Mouse (Mus musculus) limb, embryonic 10.5 days (tissue): ENCODE measurements around the gene Plagl1. TPM values are rescaled to one million over a fixed set of nuclear protein-coding genes. Genes with fewer than 3 reads are reported as not detected.
A peak's percentile ranks its signal among the peaks of the same experiment; 100 is the strongest.

Experiments
- DNase-seq: peaks from one replicate; pipeline ENCODE4 v3.0.0-alpha.2; 2017; ENCODE audit warnings: low spot score
- H3K27ac ChIP-seq: fragments of 300-500 bp; sonication (generic); 2 replicates; pipeline ENCODE4 v1.5.1; 2016; ENCODE audit warnings: mild to moderate bottlenecking
- H3K27me3 ChIP-seq: fragments of 300-500 bp; sonication (generic); 2 replicates; pipeline ENCODE4 v1.6.1; 2016; ENCODE audit warnings: low read depth, mild to moderate bottlenecking; ENCODE audit not compliant: poor library complexity, severe bottlenecking
- H3K36me3 ChIP-seq: fragments of 300-500 bp; sonication (generic); 2 replicates; pipeline ENCODE4 v1.6.1; 2016; ENCODE audit warnings: mild to moderate bottlenecking, moderate library complexity
- H3K4me1 ChIP-seq: fragments of 300-500 bp; sonication (generic); 2 replicates; pipeline ENCODE4 v1.6.1; 2016
- H3K4me3 ChIP-seq: fragments of 300-500 bp; sonication (generic); 2 replicates; pipeline ENCODE4 v1.5.1; 2016; ENCODE audit warnings: mild to moderate bottlenecking, moderate library complexity
- H3K9me3 ChIP-seq: fragments of 300-500 bp; sonication (generic); replicated peaks from 2 replicates; pipeline ENCODE4 v1.6.1; 2016; ENCODE audit warnings: mild to moderate bottlenecking
- WGBS: fragments of 180-500 bp; shearing (Covaris S2); methylation state at CpG from one replicate; pipeline ENCODE4 v1.1.7; 2016; 5-methylcytosine and 5-hydroxymethylcytosine counted together
- polyA plus RNA-seq: library from polyadenylated mRNA; unstranded; fragments of >200 nt; fragmentation: Nextera tagmentation; extraction: Ambion mirVana; gene quantifications from 2 replicates; pipeline ENCODE4 v1.2.1, GENCODE M21; 2016

The Plagl1 gene
- polyA plus RNA-seq, 1 experiment from 2014 or later = 42.6 TPM

- Histone ChIP-seq H3K27me3 (no peaks in the 10 kb centered on the region), H3K36me3 (no peaks in the 10 kb centered on the region), H3K4me1 (no peaks in the 10 kb centered on the region), H3K27ac (no peak overlapping the region), H3K9me3 (no peaks in the 10 kb centered on the region), H3K4me3 (no peak overlapping the region)
- 58% methylated on average over 4 of the region's 4 CpGs for WGBS
- DNase-seq = no peak
These were observed 12.5 kb upstream of the Plagl1 start for GRCm38 (mm10) chr10:13047816-13048215.

- WGBS = 80% methylated on average over 6 of the region's 6 CpGs
- no peaks in the 10 kb centered on the region for H3K36me3 ChIP-seq
- peaks cover 10% of the 10 kb centered on the region for H3K4me1 ChIP-seq
- H3K9me3 ChIP-seq = no peaks in the 10 kb centered on the region
- no peak overlapping the region for H3K4me3 ChIP-seq
- DNase-seq = no peak
- no peak overlapping the region for H3K27ac ChIP-seq
- H3K27me3 ChIP-seq = peaks cover 33% of the 10 kb centered on the region
These were observed 3.4 kb upstream of the Plagl1 start for GRCm38 (mm10) chr10:13056863-13057381.

DNA sequence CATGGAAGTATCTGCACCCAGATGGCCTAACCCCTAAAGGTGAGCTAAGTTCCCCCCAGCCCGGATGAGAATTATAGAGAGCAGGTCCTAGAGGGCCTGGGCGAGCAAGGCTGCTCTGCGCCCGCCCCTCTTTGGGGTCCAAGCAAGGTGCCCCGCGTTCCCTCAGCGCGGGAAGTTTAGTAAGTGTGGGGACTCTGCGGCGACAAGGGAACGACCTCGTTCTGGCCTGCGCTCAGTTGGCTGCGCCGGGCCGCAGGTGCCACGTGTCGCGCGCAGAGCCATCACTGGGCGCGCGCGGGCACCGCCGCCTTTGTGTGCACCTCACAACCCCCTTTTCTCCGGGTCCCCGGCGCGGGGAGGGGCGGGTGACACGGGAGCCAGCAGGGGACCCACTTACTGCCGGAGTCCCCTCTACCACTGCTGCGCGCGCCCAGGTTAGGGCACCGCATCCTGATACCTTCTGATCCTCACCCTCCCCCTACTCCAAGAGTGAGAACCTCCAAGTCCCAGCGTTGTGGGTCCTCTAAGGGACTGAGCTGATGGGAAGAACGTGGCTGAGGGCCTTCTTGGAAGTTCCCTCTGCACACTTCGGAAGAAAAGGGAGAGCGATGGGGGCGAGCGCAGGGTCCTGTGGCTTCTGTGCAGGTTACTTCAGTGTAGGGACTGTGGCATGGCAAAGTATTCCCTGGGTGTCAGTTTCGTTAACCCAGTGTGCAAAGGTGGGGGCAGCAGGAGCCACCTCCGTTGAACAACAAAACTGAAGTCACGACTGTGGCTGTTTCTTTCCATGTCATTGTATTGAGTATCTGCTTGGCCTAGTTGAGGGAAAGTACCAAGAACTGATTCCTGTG, 742 bp downstream of the Plagl1 start:
- H3K9me3 ChIP-seq = no peaks in the 10 kb centered on the region
- 5% methylated on average over 46 of the region's 46 CpGs for WGBS
- H3K4me1 ChIP-seq = peaks cover 14% of the 10 kb centered on the region
- H3K27ac ChIP-seq = peak overlapping the region; percentile 79
- H3K27me3 ChIP-seq = peaks cover 52% of the 10 kb centered on the region
- peak overlapping the region; percentile 58 for H3K4me3 ChIP-seq
- DNase-seq = peak; percentile 56
- H3K36me3 ChIP-seq = no peaks in the 10 kb centered on the region

- no peaks in the 10 kb centered on the region for H3K36me3 ChIP-seq
- H3K4me1 ChIP-seq = peaks cover 14% of the 10 kb centered on the region
- 57% methylated on average over 8 of the region's 8 CpGs for WGBS
- H3K9me3 ChIP-seq = no peaks in the 10 kb centered on the region
- peaks cover 52% of the 10 kb centered on the region for H3K27me3 ChIP-seq
- no peak overlapping the region for H3K27ac ChIP-seq
- H3K4me3 ChIP-seq = no peak overlapping the region
- no peak for DNase-seq
These were observed 2.1 kb downstream of the Plagl1 start for GRCm38 (mm10) chr10:13062373-13062772.

GRCm38 (mm10) chr10:13063457-13063856, 3.2 kb downstream of the Plagl1 start:
- WGBS = 22% methylated on average over 7 of the region's 7 CpGs
- DNase-seq = no peak
- Histone ChIP-seq H3K4me3 (no peak overlapping the region), H3K36me3 (no peaks in the 10 kb centered on the region), H3K27me3 (peaks cover 52% of the 10 kb centered on the region), H3K4me1 (peaks cover 14% of the 10 kb centered on the region), H3K27ac (no peak overlapping the region), H3K9me3 (no peaks in the 10 kb centered on the region)

GRCm38 (mm10) chr10:13065129-13065752, 4.9 kb downstream of the Plagl1 start:
- peaks cover 35% of the 10 kb centered on the region for H3K27me3 ChIP-seq
- H3K4me3 ChIP-seq = no peak overlapping the region
- 67% methylated on average over 3 of the region's 3 CpGs for WGBS
- no peaks in the 10 kb centered on the region for H3K9me3 ChIP-seq
- H3K27ac ChIP-seq = no peak overlapping the region
- H3K36me3 ChIP-seq = no peaks in the 10 kb centered on the region
- peaks cover 14% of the 10 kb centered on the region for H3K4me1 ChIP-seq
- no peak for DNase-seq

DNA sequence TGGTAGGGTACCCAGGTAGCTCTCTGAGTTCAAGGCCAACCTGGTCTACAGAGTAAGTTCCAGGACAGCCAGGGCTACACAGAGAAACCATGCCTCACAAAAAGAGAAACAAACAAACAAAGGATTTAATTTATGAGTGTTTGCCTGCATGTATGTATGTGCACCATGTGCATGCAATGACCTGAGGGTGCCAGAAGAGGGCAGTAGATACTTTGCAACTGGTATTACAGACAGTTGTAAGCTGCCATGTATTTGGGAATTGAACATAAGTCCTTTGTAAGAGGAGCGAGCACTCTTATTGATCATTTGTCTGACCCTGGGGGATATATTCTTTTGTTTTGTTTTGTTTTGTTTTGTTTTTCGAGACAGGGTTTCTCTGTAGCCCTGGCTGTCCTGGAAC, 10.7 kb downstream of the Plagl1 start:
- DNase-seq = no peak
- Histone ChIP-seq H3K9me3 (no peaks in the 10 kb centered on the region), H3K27me3 (no peaks in the 10 kb centered on the region), H3K36me3 (no peaks in the 10 kb centered on the region), H3K4me1 (no peaks in the 10 kb centered on the region), H3K27ac (no peak overlapping the region), H3K4me3 (no peak overlapping the region)
- 97% methylated on average over 2 of the region's 2 CpGs for WGBS

DNA sequence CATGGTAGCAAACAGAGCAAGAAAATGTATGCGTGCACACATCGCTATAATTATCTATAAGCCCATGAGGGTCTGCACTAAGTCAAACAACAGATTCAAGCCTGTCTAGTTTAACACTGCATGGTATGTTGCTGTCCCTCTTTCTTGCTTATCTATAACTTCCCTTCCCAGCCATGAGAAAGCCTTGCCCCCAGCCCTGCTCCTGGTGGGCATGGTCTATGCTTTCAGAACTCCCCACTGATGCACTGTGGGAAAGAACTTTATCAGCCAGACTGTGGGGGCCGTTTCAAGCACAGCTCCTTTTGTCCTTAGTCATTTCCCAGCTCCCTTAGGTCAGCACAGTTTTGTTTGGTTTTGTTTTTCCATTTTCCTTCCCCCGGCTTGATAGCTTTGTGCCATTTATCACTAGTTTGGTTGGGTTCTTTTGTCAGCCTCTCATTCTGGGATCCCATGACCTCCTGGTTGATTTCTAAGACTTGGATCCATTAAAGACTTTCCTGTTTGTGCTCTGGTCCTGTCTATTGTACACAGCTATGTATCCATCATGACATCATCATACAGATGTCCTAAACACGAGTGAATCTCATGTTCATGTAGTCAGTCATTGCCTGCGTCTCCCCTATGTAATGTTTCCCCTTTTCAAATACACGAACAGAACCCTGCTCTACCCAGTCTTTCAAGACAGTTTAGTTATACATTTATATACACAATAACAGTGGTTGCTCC, 16.7 kb downstream of the Plagl1 start:
- Histone ChIP-seq H3K4me1 (no peaks in the 10 kb centered on the region; the same call in 1 of the 2 replicates), H3K36me3 (no peaks in the 10 kb centered on the region), H3K27ac (no peak overlapping the region), H3K27me3 (no peaks in the 10 kb centered on the region), H3K4me3 (no peak overlapping the region), H3K9me3 (no peaks in the 10 kb centered on the region)
- WGBS = 80% methylated on average over 7 of the region's 7 CpGs
- DNase-seq = no peak

- H3K27me3 ChIP-seq = no peaks in the 10 kb centered on the region
- no peaks in the 10 kb centered on the region for H3K36me3 ChIP-seq
- H3K27ac ChIP-seq = no peak overlapping the region
- no peak overlapping the region for H3K4me3 ChIP-seq
- H3K4me1 ChIP-seq = no peaks in the 10 kb centered on the region; the same call in 1 of the 2 replicates
- no peaks in the 10 kb centered on the region for H3K9me3 ChIP-seq
- no peak for DNase-seq
- WGBS = 85% methylated on average over 12 of the region's 12 CpGs
These were observed 22.2 kb downstream of the Plagl1 start for GRCm38 (mm10) chr10:13082459-13082858.

DNA sequence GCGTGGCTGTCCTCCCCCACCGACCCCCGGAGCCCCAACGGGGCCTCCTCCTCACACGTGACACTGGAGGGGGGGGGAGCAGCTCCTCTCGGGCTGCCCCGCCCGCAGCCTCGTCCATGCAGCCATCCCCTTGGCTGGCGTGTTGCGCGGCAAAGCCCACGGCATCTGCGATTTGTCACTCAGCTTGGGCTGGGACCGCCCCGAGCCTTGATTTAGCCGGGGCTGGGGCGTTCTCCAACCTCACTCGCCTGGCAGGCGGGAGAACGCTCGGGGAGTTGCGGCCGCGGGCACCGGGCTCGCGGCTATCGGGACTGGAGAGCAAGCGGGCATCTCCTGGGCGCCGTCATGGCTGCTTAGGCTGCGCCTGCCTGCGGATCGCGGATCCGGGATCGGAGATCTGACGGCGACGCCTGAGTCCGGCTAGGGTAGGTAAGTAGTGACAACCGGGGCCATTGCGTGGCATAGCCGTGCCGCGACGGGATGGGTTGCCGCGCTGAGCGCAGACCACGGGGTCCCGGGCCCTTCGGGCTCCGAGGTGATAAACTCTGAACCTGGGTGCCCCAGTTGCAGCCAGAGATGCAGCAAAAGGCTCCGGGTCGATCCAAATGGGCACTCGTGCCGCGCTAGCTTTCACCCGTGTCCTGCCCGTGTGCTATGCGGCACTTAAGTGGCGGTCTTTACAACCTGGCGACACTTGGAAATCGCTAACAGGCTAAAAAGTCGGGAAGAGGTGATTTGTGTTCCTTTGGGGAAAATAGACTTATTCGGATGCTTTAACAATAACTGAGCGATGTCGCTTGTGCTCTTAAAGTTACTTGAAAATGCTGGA, 30.5 kb downstream of the Plagl1 start:
- H3K36me3 ChIP-seq = no peaks in the 10 kb centered on the region
- WGBS = 47% methylated on average over 70 of the region's 70 CpGs
- DNase-seq = peak; percentile 73
- H3K27me3 ChIP-seq = no peaks in the 10 kb centered on the region
- H3K4me3 ChIP-seq = peak overlapping the region; percentile 59
- peak overlapping the region; percentile 77 for H3K27ac ChIP-seq
- H3K9me3 ChIP-seq = peaks cover 15% of the 10 kb centered on the region
- no peaks in the 10 kb centered on the region for H3K4me1 ChIP-seq

DNA sequence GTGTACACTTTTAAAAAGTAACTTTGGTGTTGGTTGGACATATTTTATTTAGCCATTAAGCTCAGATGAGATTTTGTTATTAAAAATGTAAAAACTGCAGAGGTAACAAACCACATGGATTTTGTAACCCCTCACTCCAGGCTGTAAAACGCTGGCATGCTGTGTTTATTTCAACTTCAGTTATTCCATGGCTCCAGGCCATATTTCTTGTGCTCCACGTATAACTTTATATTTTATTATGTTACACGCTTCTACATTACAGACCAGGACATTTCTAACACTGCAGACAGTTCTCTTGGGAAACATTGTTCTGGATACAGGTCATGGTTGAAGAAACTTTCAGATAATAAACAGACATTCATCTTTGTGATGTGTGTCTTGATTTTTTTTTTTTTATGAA, 32.7 kb downstream of the Plagl1 start:
- no peak overlapping the region for H3K4me3 ChIP-seq
- H3K9me3 ChIP-seq = peaks cover 15% of the 10 kb centered on the region
- no peaks in the 10 kb centered on the region for H3K36me3 ChIP-seq
- no peak for DNase-seq
- no peaks in the 10 kb centered on the region for H3K4me1 ChIP-seq
- no peak overlapping the region for H3K27ac ChIP-seq
- WGBS = 88% methylated on average over 3 of the region's 3 CpGs
- H3K27me3 ChIP-seq = no peaks in the 10 kb centered on the region

DNA sequence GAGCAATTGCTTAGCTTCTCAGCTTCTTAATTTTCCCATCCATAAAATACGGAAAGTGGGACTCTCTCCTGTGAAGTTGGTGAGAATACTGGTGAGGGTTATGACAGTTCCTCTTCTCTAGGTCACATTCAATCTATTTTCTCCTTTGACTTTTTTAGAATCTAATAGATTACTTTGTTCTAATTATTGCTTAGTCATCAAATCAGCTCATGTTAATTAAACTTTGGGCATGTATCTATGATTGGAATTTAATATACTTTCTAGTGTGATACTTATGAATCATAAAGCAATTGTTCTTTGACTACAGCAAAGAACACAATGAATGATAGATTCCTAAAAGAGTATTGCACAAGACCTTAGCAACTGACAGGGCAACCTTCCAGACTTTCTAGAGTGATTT, 38.6 kb downstream of the Plagl1 start:
- no peaks in the 10 kb centered on the region for H3K36me3 ChIP-seq
- H3K4me1 ChIP-seq = no peaks in the 10 kb centered on the region
- WGBS = 80% methylated on average over 1 of the region's 1 CpGs
- no peaks in the 10 kb centered on the region for H3K27me3 ChIP-seq
- no peak overlapping the region for H3K27ac ChIP-seq
- no peaks in the 10 kb centered on the region for H3K9me3 ChIP-seq
- H3K4me3 ChIP-seq = no peak overlapping the region
- DNase-seq = no peak
